Mouse (Mus musculus): ENCODE data around the gene Ctnnd2. TPM values are rescaled to one million over a fixed set of nuclear protein-coding genes. Genes with fewer than 3 reads are reported as not detected.

Gene Ctnnd2
- polyA plus RNA-seq, 1 experiment: 87.7 TPM

DNA sequence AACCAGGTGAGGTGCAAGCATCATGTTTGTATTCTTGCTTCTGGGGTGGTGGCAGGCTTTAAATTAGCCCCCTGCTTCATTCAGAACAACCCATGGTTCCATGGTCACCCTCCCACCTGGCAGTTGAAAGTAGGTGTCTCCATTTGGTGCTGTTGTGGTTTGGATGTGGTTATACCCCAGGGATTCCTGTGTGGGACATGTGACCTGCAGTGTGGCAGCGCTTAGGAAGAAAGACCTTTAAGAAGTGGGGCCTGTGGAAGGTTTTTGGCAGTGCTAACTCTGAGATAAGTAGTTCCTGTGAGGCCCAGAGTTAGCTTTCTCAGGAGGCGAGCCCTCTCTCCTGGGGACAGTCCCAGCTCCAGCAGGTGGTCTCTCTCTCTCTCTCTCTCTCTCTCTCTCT lies 848.4 kb downstream of the Ctnnd2 start:
- no peak for TF ChIP-seq CTCF (IDR thresholded peaks at IDR 0.05; ENCODE audit: borderline replicate concordance, insufficient read depth, low read depth, low read length)
- TF ChIP-seq POLR2A (IDR thresholded peaks at IDR 0.05; ENCODE audit: borderline replicate concordance, insufficient read depth, low read length): no peak
- WGBS: 63% methylated on average over 2 of the region's 2 CpGs
- Histone ChIP-seq H3K4me3 (replicated peaks; ENCODE audit: insufficient read depth, low read depth, low read length) (no peak overlapping the region), H3K4me1 (ENCODE audit: control insufficient read depth, insufficient read depth, low read length) (peaks cover 3% of the 10 kb centered on the region; the same call in 1 of the 2 replicates), H3K27ac (ENCODE audit: insufficient read depth, low read length) (no peak overlapping the region), H3K27me3 (ENCODE audit: control insufficient read depth, insufficient read depth, low read length) (no peaks in the 10 kb centered on the region)
- DNase-seq: no peak

DNA sequence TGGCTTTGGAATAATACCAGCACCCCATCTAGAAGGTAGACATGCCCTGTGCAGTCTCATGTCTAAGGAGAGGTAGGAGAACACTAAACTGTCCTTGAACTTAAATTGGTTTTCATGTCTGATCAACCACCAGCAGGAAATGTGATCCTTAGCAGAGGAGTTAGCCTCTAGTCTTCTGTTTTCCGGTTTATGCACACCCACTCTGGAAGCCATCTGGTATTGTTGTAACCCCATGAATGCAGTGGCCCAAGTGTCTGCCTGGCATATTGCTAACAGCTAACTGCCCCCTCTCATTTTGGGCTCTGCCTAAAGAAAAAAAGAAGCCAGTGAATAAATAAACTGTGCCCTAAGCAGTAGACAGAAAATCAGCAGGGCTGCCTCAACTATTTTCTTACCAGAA lies 849.6 kb downstream of the Ctnnd2 start:
- Histone ChIP-seq H3K4me1 (ENCODE audit: control insufficient read depth, insufficient read depth, low read length) (peaks cover 3% of the 10 kb centered on the region; the same call in 1 of the 2 replicates), H3K27ac (ENCODE audit: insufficient read depth, low read length) (no peak overlapping the region), H3K27me3 (ENCODE audit: control insufficient read depth, insufficient read depth, low read length) (no peaks in the 10 kb centered on the region), H3K4me3 (replicated peaks; ENCODE audit: insufficient read depth, low read depth, low read length) (no peak overlapping the region)
- TF ChIP-seq POLR2A (IDR thresholded peaks at IDR 0.05; ENCODE audit: borderline replicate concordance, insufficient read depth, low read length): no peak
- TF ChIP-seq CTCF (IDR thresholded peaks at IDR 0.05; ENCODE audit: borderline replicate concordance, insufficient read depth, low read depth, low read length): no peak
- WGBS: 13% methylated on average over 1 of the region's 1 CpGs
- no peak for DNase-seq

- DNase-seq: no peak
- H3K4me3 ChIP-seq (replicated peaks; ENCODE audit: insufficient read depth, low read depth, low read length): no peak overlapping the region
- WGBS: 85% methylated on average over 3 of the region's 3 CpGs
- H3K4me1 ChIP-seq (ENCODE audit: control insufficient read depth, insufficient read depth, low read length): peaks cover 3% of the 10 kb centered on the region; the same call in 1 of the 2 replicates
- no peak overlapping the region for H3K27ac ChIP-seq (ENCODE audit: insufficient read depth, low read length)
- H3K27me3 ChIP-seq (ENCODE audit: control insufficient read depth, insufficient read depth, low read length): no peaks in the 10 kb centered on the region
- TF ChIP-seq CTCF (IDR thresholded peaks at IDR 0.05; ENCODE audit: borderline replicate concordance, insufficient read depth, low read depth, low read length) (no peak), POLR2A (IDR thresholded peaks at IDR 0.05; ENCODE audit: borderline replicate concordance, insufficient read depth, low read length) (no peak)
Observed at GRCm38 (mm10) chr15:31022497-31022896, 850.1 kb downstream of the Ctnnd2 start.

DNA sequence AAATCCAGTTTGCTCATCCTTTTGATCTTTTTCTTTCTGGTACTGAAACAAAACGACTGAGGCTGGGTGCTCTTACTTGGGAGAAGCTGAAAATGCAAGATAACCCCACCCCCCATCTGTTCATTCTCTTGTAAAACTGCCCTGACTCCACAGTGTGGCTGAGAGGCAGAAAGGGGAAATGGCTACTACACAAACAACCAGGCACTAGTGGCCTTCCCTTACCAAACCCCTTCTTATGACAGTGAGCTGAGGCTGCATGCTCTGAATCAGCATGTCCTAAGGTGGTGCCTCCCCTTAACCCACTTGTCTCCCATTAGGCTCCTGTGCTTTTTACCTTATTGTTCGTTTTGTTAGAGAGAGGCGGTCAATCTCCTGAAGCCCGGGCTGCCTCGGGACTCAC lies 851.4 kb downstream of the Ctnnd2 start:
- WGBS: 86% methylated on average over 5 of the region's 5 CpGs
- DNase-seq: no peak
- H3K4me3 ChIP-seq (replicated peaks; ENCODE audit: insufficient read depth, low read depth, low read length): no peak overlapping the region
- no peaks in the 10 kb centered on the region for H3K27me3 ChIP-seq (ENCODE audit: control insufficient read depth, insufficient read depth, low read length)
- TF ChIP-seq POLR2A (IDR thresholded peaks at IDR 0.05; ENCODE audit: borderline replicate concordance, insufficient read depth, low read length) (no peak), CTCF (IDR thresholded peaks at IDR 0.05; ENCODE audit: borderline replicate concordance, insufficient read depth, low read depth, low read length) (no peak)
- no peak overlapping the region for H3K27ac ChIP-seq (ENCODE audit: insufficient read depth, low read length)
- peaks cover 3% of the 10 kb centered on the region; the same call in 1 of the 2 replicates for H3K4me1 ChIP-seq (ENCODE audit: control insufficient read depth, insufficient read depth, low read length)

DNA sequence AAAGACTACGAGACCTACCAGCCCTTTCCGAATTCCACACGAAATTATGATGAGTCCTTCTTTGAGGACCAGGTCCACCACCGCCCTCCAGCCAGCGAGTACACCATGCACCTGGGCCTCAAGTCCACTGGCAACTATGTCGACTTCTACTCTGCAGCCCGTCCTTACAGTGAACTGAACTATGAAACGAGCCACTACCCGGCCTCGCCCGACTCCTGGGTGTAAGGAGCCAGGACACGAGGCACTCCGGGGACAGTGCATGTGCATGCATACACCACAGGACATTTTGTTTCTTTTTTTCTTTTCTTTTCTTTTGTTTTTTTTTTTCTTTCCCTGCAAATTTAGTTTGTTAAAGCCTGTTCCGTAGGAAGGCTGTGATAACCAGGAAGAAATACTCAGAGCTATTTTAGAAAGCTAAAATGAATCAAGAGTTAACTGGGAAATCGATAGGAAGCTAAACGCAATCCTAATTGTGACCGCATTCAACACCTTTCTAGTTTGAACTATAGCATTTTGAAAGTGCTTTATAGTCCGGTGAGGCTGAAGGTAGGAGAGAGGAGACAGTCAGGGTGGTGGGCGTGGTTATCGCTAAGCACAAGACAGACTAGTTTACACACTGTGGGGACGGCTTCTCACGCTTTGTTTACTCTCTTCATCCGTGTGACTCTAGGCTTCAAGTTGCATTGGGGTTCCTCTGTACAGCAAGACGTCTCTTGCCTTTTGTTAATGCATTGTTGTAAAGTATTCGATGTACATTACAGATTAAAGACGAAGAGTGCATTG lies 855.2 kb downstream of the Ctnnd2 start:
- no peaks in the 10 kb centered on the region for H3K27me3 ChIP-seq (ENCODE audit: control insufficient read depth, insufficient read depth, low read length)
- TF ChIP-seq CTCF (IDR thresholded peaks at IDR 0.05; ENCODE audit: borderline replicate concordance, insufficient read depth, low read depth, low read length) (no peak), POLR2A (IDR thresholded peaks at IDR 0.05; ENCODE audit: borderline replicate concordance, insufficient read depth, low read length) (no peak)
- 90% methylated on average over 26 of the region's 26 CpGs for WGBS

GRCm38 (mm10) chr15:31044983-31045382 lies 872.6 kb downstream of the Ctnnd2 start:
- TF ChIP-seq POLR2A (IDR thresholded peaks at IDR 0.05; ENCODE audit: borderline replicate concordance, insufficient read depth, low read length): no peak
- no peak for TF ChIP-seq CTCF (IDR thresholded peaks at IDR 0.05; ENCODE audit: borderline replicate concordance, insufficient read depth, low read depth, low read length)
- H3K27ac ChIP-seq (ENCODE audit: insufficient read depth, low read length): no peak overlapping the region
- H3K4me1 ChIP-seq (ENCODE audit: control insufficient read depth, insufficient read depth, low read length): no peaks in the 10 kb centered on the region
- no peak overlapping the region for H3K4me3 ChIP-seq (replicated peaks; ENCODE audit: insufficient read depth, low read depth, low read length)
- no peak for DNase-seq
- WGBS: 15% methylated on average over 1 of the region's 1 CpGs
- no peaks in the 10 kb centered on the region for H3K27me3 ChIP-seq (ENCODE audit: control insufficient read depth, insufficient read depth, low read length)

More for the DNA sequence above, 855.2 kb downstream of the Ctnnd2 start:
- Histone ChIP-seq H3K27ac (ENCODE audit: insufficient read depth, low read length) (no peak overlapping the region), H3K4me3 (replicated peaks; ENCODE audit: insufficient read depth, low read depth, low read length) (no peak overlapping the region), H3K4me1 (ENCODE audit: control insufficient read depth, insufficient read depth, low read length) (no peaks in the 10 kb centered on the region)
- DNase-seq: no peak

- Histone ChIP-seq H3K4me3 (replicated peaks; ENCODE audit: insufficient read depth, low read depth, low read length) (no peak overlapping the region), H3K4me1 (ENCODE audit: control insufficient read depth, insufficient read depth, low read length) (no peaks in the 10 kb centered on the region), H3K27me3 (ENCODE audit: control insufficient read depth, insufficient read depth, low read length) (no peaks in the 10 kb centered on the region; the same call in 1 of the 2 replicates), H3K27ac (ENCODE audit: insufficient read depth, low read length) (no peak overlapping the region)
- WGBS: 51% methylated on average over 5 of the region's 5 CpGs
- no peak for TF ChIP-seq CTCF (IDR thresholded peaks at IDR 0.05; ENCODE audit: borderline replicate concordance, insufficient read depth, low read depth, low read length)
- TF ChIP-seq POLR2A (IDR thresholded peaks at IDR 0.05; ENCODE audit: borderline replicate concordance, insufficient read depth, low read length): no peak
- DNase-seq: no peak
Observed at GRCm38 (mm10) chr15:31051496-31051895, 879.1 kb downstream of the Ctnnd2 start.

DNA sequence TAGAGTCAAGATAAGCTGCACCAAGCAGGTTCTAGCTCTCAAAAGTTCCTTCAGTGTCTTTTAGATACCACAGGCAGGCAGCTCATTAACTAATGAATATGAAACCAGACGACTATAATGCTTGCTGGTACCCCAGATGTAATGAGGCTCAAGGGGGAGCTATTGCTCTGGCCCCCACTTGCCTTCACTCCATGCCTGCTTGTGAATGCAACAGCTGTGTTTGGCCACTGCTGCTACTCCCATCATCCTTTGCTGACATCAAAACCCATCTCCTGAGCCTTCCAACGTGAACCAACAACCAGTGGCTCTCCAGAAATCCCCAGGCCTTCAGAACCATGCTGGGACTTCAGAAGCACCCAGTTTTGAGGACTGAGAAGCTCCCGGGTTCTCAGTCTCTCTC lies 883.8 kb downstream of the Ctnnd2 start:
- H3K27ac ChIP-seq (ENCODE audit: insufficient read depth, low read length): no peak overlapping the region
- no peak overlapping the region for H3K4me3 ChIP-seq (replicated peaks; ENCODE audit: insufficient read depth, low read depth, low read length)
- H3K27me3 ChIP-seq (ENCODE audit: control insufficient read depth, insufficient read depth, low read length): no peaks in the 10 kb centered on the region; the same call in 1 of the 2 replicates
- TF ChIP-seq CTCF (IDR thresholded peaks at IDR 0.05; ENCODE audit: borderline replicate concordance, insufficient read depth, low read depth, low read length): no peak
- TF ChIP-seq POLR2A (IDR thresholded peaks at IDR 0.05; ENCODE audit: borderline replicate concordance, insufficient read depth, low read length): no peak
- WGBS: 58% methylated on average over 3 of the region's 3 CpGs
- H3K4me1 ChIP-seq (ENCODE audit: control insufficient read depth, insufficient read depth, low read length): no peaks in the 10 kb centered on the region
- no peak for DNase-seq

Measured in cerebellum, adult 2 months (tissue).